Mouse (Mus musculus) cerebellum, postnatal 10 days (tissue): Measurements from ENCODE around the gene Dnmt3a.

ENCODE experiments used
- DNase-seq, 2 experiments: peaks; one replicate each; pipeline ENCODE4 v3.0.0; 2021; ENCODE audit warnings: mixed read lengths in 2 of 2

The Dnmt3a gene

DNA sequence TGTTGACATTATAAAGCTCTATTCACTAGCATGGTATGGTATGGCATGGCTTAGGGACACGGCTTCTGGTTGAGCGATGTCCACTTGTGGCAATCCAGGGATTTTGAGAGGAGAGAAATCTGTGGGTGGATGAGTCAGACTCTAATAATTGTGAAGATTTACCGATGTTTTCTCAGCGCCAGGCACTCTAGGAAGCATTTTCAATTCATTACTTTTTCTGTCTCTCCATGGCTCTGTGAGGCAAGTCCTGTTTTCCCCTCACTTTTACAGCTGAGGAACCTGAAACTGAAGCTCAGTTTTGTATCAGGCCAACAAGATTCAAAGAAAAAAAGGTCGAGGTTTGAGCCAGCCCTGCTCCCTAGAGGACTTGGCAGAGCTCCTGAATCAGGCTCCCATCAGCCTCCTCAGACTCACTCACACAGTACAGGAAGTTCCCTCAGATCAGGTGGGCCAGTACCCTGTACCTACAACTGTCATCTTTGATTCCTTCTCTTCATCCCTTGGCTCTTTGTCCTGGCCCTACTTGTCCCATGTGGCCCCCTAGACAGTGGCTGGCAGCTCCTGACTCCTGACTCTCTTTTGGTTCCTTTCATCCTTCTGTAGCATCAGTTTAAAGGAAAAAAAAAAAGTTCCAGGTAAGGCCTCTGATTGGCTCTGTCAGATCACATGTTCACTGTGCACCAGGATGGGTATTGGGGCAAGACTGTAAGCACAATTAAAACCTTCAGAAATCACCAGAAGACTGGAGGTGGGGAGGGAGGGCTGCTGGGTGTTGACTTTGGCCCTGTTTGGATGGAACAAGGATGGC lies 19.3 kb downstream of the Dnmt3a start:
- no peak for DNase-seq

DNA sequence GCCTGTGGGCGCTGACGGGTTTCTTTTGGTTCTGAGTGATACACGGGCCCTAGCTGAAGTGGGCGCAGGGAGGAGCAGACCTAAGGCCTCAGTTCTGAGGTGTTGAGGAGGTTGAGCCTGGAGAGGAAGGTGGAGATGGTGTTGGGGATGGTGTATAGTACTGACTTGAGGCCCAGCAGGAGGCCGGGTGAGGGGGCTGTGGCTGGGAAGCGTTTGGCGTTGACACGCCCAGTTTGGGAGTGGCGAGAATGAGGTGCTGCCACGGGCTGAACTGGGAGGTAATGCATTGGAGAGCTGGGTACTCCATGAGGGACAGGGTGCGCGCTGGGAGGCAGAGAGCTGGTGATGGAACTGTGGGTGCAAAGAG lies 19.9 kb downstream of the Dnmt3a start:
- DNase-seq = no peak

GRCm38 (mm10) chr12:3827771-3828170 lies 22.0 kb downstream of the Dnmt3a start:
- DNase-seq = no peak

- no peak for DNase-seq
Observed at GRCm38 (mm10) chr12:3833059-3833760, 27.4 kb downstream of the Dnmt3a start.

DNA sequence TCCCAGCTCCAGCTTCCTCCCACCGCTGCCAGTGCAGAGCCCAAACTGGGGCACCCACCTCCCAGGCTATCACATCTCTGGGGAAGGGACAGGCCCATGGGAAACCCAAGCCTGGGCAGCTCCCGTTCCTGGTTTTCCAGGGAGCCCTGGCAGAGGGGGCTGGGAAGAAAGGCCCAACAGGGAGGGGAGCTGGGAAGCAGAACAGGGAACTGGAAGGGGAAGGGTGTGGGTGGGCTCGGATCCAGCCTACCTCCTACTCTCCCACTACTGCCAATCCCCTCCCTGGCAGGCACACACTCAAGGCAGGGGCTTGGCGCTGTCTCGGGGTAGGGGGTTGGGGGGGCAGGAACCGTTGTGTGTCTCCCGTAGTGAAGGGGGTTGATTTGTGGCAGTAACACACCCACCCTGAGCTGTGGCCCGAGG lies 28.1 kb downstream of the Dnmt3a start:
- DNase-seq = peak; percentile 83 to 90

DNA sequence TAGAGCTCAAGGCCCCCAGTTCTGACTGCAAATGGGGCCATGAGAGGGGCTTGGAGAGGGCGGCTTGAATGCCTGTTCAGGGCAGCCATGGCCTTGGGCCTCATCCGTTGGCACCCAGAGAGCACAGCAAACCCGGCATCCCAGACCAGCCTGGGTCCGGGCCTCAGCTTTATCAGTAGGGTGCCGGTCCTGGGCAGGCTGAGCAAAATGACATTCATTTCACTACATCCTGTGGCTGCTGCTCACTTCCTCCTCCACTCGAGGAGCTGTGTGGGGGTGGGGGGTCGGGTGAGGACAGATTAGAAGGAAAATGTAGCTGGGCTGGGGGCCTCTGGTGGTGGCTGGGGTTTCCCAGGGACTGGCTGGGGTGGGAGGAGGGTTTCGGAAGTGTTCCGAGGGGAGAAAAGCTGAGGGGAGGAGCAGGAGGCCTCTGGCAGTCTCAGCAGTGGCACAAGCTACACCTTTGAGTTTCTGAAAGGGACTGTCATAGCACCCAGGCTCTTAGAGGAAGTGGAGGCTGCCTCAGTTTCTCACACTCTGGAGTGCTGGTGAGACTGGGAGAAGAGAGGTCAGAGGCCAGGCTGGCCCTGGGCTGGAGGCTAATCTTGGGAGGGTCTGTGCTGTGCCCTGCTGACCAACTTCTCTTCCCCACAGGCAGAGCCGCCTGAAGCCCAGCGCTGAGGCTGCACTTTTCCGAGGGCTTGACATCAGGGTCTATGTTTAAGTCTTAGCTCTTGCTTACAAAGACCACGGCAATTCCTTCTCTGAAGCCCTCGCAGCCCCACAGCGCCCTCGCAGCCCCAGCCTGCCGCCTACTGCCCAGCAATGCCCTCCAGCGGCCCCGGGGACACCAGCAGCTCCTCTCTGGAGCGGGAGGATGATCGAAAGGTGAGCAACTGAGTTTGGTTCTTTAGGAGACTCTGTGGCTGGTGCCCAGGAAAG lies 28.8 kb downstream of the Dnmt3a start:
- DNase-seq = peak; percentile 68 to 72

GRCm38 (mm10) chr12:3835576-3835975 lies 29.8 kb downstream of the Dnmt3a start:
- DNase-seq = no peak

DNA sequence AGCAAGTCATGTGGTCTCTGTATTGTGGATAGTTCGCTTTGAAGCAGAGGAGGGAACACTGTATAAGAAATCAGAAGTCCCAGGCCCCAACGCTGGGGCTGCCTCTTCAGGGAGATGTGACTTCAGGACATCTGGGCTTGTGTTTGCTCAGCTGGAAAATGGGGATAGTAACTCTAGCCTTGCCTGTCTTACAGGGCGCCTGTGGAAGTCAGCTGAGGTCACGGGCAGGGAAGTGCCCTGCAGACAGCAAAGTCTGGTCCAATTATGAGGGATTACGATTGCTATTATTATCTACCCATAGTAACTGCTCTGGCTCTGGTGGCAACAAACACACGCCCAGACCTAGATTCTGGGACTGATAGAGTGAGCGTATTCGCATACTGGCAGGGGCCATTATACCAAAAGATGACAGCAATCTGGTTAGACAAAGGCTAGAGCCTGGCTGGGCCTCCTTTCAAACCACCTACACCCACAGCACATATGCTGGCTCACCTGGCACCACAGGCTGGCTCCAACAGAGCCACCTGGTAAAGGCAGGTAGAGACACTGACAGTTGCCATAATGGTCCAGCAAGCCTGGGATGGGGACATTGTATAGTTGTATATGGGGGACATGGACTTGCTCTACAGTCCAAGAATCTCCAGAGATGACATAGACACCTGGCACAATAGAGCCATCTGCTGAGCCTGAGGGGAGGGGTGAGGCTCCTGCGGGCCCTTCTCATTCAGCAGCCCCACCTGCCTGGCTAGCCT lies 31.4 kb downstream of the Dnmt3a start:
- peak; percentile 54 to 55 for DNase-seq

DNA sequence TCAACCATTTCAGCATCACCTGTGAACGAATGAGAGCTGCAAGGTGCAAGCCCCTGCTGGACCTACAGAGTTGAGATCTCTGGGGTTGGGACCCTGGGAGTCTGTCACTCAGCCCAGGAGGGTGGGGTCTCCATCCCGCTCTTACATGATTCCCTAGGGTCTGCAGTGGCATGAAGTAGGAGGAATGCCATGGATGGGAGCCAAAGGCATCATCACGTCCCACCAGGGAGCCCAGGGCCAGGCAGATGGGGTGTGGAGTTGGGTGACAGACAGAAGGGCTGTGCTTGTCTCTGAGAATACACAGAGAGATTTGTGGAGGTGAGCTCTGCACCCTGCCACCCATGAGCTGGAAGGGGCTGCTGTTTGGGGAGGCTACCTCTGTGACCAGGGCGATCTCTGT lies 32.2 kb downstream of the Dnmt3a start:
- DNase-seq = peak in 1 of 2 experiments; percentile 39

- no peak for DNase-seq
Observed at GRCm38 (mm10) chr12:3839662-3840061, 33.9 kb downstream of the Dnmt3a start.

GRCm38 (mm10) chr12:3841121-3841520 lies 35.3 kb downstream of the Dnmt3a start:
- peak; percentile 82 to 89 for DNase-seq

- no peak for DNase-seq
Observed at GRCm38 (mm10) chr12:3842843-3843242, 37.0 kb downstream of the Dnmt3a start.

GRCm38 (mm10) chr12:3843371-3843861 lies 37.6 kb downstream of the Dnmt3a start:
- DNase-seq = no peak

DNA sequence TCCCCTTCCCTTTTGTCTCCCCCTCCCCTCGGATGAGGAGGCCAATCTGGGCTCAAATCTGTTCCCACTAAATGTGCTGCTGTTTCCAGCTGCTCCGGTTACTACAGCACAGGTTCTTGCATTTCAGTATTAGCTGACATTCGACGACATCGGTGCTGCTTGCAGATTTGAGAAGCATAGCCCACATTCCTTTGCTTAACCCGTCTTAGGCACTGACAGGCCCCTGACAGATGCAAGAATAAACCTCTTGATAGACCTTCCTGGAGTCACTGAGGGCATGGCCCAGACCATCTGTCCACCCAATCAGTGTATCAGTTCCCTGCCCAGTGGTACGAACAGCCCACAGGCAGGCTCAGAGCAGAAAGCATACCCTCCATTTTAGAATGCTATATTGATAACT lies 38.1 kb downstream of the Dnmt3a start:
- DNase-seq = peak in 1 of 2 experiments; percentile 9

GRCm38 (mm10) chr12:3844335-3844734 lies 38.5 kb downstream of the Dnmt3a start:
- no peak for DNase-seq

GRCm38 (mm10) chr12:3849481-3849880 lies 43.7 kb downstream of the Dnmt3a start:
- DNase-seq = no peak

DNA sequence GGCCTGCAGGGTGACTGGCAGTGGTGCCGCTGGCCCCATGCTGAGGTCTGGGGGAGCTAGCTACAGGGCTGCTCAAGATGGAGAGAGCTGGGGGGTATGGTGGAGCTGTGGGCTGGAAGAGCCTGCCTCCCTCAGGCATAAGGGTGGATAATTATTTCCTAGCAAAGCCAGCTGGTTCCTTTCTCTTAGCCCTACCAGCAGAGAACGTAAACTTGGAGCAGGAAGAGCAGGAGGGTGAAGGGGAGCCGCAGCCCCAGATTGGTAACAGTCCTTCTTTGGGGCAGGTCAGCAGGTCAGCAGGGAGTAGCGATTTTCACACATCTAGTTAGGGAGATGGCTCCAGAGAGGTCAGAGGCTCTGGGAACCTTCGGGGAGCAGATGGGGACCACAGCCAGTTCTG lies 44.4 kb downstream of the Dnmt3a start:
- DNase-seq = no peak

DNA sequence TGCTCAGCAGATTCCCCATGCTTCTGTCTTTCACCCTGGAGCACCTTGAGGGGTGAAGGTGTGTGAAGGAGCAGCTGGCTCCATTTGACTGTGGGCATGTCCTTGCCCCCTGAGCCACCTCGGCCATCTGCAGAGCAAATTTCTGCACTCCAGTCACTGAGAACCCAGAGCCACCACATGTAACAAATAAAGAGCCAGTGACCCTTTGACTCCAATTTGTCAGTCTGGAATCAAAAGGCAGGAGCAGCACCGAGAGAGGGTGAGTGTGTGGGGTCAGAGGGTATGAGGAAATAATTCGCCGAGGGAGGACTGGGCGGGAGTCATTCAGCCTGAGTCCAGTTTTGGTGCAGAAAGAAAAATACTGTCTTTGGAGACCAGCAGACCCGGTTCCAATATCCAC lies 44.9 kb downstream of the Dnmt3a start:
- DNase-seq = no peak

GRCm38 (mm10) chr12:3851179-3851578 lies 45.4 kb downstream of the Dnmt3a start:
- DNase-seq = peak in 1 of 2 experiments; percentile 14

- peak in 1 of 2 experiments; percentile 54 for DNase-seq
Observed at GRCm38 (mm10) chr12:3852521-3852920, 46.7 kb downstream of the Dnmt3a start.

DNA sequence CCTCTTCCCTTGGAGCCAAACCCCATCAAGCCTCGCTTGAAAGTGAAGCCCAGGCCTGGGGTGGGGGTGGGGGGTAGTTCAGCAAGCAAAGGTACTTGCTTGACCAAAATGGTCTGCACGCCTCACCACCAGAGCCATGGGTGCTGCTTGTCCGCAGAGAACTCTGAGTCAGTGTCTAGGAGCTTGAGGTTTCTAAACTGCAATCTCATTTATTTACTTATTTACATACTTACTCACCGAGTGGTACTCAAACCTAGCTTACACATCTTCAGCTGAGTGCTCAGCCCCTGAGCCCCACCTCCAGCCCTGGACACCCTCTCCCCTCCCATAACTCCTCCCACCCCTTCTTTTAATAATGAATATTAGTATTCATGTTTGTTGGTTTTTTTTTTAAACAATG lies 48.6 kb downstream of the Dnmt3a start:
- DNase-seq = no peak
